Mouse (Mus musculus): ENCODE data around the gene Mettl24. TPM values are rescaled to one million over a fixed set of nuclear protein-coding genes. Genes with fewer than 3 reads are reported as not detected.
"Not testable (repeated sequence)": the region's sequence is repeated elsewhere in the genome, so short reads cannot be mapped to it uniquely, and the experiment has no call there.

The Mettl24 gene
- total and polyA plus RNA-seq, 3 experiments: not detected

DNA sequence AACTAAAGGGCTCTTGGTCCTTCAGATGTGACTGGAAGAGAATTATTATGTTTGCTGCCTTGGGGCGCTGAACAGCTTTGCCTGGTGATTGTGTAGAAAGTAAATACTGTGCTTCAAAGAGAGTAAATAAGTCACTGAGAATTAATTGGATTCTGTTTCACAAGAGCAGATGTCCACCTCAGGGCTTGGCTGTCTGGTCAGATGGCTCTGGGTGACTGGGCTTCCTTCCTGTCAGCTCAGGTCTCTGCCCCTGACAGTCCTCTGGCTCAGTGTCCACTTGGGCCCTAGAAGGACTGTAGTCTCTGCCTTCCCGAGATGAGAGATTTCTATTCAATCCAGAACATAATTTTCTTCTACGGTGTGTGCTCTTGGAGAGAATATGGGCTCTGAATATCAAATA lies 70.0 kb downstream of the Mettl24 start:
- no peak for TF ChIP-seq ZKSCAN1 (IDR thresholded peaks at IDR 0.05; ENCODE audit: low read depth, low read length)
- TF ChIP-seq MAX (IDR thresholded peaks at IDR 0.05; ENCODE audit: low read length): no peak
- TF ChIP-seq MAZ (IDR thresholded peaks at IDR 0.05; ENCODE audit: low read depth, low read length): no peak
- H3K27me3 ChIP-seq (ENCODE audit: control insufficient read depth in 1 of 2, insufficient read depth in 2 of 2, low read length in 2 of 2): peaks cover 10 to 11% of the 10 kb centered on the region in 2 experiments
- H3K9me3 ChIP-seq (replicated peaks; ENCODE audit: insufficient read depth, low read length): no peaks in the 10 kb centered on the region
- H3K36me3 ChIP-seq (ENCODE audit: control insufficient read depth in 1 of 2, insufficient read depth in 2 of 2, low read length in 2 of 2): no peaks in the 10 kb centered on the region
- DNase-seq (ENCODE audit: low read depth, low spot score): no peak
- H3K79me2 ChIP-seq (ENCODE audit: control insufficient read depth, insufficient read depth, low read length, poor library complexity): no peaks in the 10 kb centered on the region
- H3K4me1 ChIP-seq (ENCODE audit: control insufficient read depth in 1 of 2, insufficient read depth in 2 of 2, low read length in 2 of 2): no peaks in the 10 kb centered on the region
- H3K4me3 ChIP-seq (ENCODE audit: control insufficient read depth in 1 of 2, insufficient read depth in 1 of 2, low read depth in 2 of 2, low read length in 2 of 2): no peak overlapping the region
- no peak overlapping the region for H3K9ac ChIP-seq (ENCODE audit: control insufficient read depth, low read depth, low read length, poor library complexity, severe bottlenecking)
- no peak overlapping the region for H3K27ac ChIP-seq (ENCODE audit: control insufficient read depth, low read depth, low read length)

DNA sequence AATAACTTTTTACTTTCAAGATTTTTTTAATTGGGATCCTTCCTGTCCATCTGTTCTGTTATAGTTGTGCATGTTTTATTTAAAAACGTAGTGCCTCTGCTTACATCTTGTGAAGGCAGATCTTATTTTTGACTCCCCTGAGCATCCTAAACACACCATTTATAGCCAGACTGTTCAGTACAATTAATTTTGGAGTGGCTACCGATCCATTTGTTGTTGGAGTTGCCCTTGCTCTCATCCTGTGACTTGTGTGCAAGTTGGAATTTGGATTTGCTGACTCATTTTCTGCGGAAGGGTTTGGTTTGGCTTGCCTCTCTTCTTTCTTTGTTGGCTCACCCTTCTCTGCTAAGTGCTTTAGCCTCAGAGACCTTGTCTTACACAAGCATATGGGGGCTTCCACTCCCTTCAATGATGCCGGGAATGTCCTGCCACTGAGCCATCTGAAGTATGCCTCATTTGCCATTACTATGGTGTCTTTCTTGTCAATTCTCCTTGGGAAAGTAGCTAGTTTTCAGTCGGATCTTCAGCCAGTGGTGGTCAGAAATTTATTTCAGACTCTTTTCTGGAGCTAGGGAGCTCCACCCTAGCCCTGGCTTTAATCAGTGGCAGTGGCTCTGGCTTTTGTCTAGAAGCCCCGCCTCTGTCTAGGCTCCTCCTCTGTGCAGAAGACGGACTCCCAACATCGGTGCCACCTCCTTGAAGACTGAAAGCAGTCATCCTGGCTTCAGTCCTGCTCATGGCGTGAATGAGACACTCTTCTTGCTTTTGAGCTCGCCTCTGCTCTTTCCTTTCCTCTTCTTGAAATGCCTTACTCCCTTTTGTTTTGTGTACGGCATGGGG lies 75.3 kb downstream of the Mettl24 start:
- Histone ChIP-seq H3K4me3 (ENCODE audit: control insufficient read depth in 1 of 2, insufficient read depth in 1 of 2, low read depth in 2 of 2, low read length in 2 of 2) (peak overlapping the region; percentile 72 to 78), H3K9ac (ENCODE audit: control insufficient read depth, low read depth, low read length, poor library complexity, severe bottlenecking) (peak overlapping the region; percentile 37; the same call in 1 of the 2 replicates), H3K27ac (ENCODE audit: control insufficient read depth, low read depth, low read length) (no peak overlapping the region), H3K36me3 (ENCODE audit: control insufficient read depth in 1 of 2, insufficient read depth in 2 of 2, low read length in 2 of 2) (peaks cover 0 to 4% of the 10 kb centered on the region in 2 experiments; a peak in 2 of 4 replicates), H3K4me1 (ENCODE audit: control insufficient read depth in 1 of 2, insufficient read depth in 2 of 2, low read length in 2 of 2) (peaks cover 0 to 9% of the 10 kb centered on the region in 2 experiments; a peak in 2 of 4 replicates), H3K79me2 (ENCODE audit: control insufficient read depth, insufficient read depth, low read length, poor library complexity) (no peaks in the 10 kb centered on the region), H3K9me3 (replicated peaks; ENCODE audit: insufficient read depth, low read length) (no peaks in the 10 kb centered on the region), H3K27me3 (ENCODE audit: control insufficient read depth in 1 of 2, insufficient read depth in 2 of 2, low read length in 2 of 2) (peaks cover 0 to 6% of the 10 kb centered on the region in 2 experiments; a peak in 3 of 4 replicates)
- DNase-seq (ENCODE audit: low read depth, low spot score): peak; percentile 76
- TF ChIP-seq EP300 (IDR thresholded peaks at IDR 0.05; ENCODE audit: low read depth in 1 of 2, low read length in 2 of 2) (no peak), ZMIZ1 (IDR thresholded peaks at IDR 0.05; ENCODE audit: low read depth, low read length) (0 out of 2 replicates have a peak, but pooled peaks have one; percentile 15), ETS1 (IDR thresholded peaks at IDR 0.05; ENCODE audit: low read depth, low read length) (peak; percentile 49; the same call in 1 of the 2 replicates), HCFC1 (IDR thresholded peaks at IDR 0.05; ENCODE audit: low read depth, low read length) (0 out of 2 replicates have a peak, but pooled peaks have one; percentile 12), POLR2AphosphoS5 (IDR thresholded peaks at IDR 0.05; ENCODE audit: borderline replicate concordance, low read depth, low read length) (no peak), USF1 (IDR thresholded peaks at IDR 0.05; ENCODE audit: low read depth, low read length) (no peak)

DNA sequence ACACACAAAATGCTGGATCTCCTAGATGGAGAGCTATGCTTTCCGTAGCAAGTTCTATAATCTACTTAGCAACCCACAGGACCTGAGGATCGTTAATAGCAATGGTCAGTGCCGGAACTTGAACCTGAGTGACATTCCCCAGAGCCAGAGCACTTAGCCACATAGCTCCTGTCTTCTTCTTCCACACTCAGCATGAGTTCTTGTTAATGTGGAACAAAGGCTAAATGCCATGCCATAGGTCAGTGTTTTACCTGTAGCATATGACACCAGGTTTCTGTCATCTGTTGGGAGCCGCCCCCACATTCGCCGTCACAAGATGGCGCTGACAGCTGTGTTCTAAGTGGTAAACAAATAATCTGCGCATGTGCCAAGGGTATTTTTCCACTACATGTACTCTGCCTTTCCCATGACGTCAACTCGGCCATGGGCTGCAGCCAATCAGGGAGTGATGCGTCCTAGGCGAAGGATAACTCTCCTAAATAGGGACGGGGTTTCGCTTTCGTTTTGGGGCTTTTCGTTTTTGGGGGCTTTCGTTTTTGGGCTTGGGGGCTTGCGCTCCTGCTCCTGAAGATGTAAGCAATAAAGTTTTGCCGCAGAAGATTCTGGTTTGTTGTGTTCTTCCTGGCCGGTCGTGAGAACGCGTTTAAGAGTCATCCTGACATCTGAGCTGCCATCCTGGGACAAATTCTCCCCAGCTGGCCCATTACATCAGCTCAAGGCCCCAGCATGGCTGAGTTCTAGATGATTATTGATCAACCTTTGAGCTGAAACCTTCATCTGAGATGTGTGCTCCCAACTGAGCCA lies 76.5 kb downstream of the Mettl24 start:
- H3K27me3 ChIP-seq (ENCODE audit: control insufficient read depth in 1 of 2, insufficient read depth in 2 of 2, low read length in 2 of 2); H3K9me3 ChIP-seq (replicated peaks; ENCODE audit: insufficient read depth, low read length); H3K79me2 ChIP-seq (ENCODE audit: control insufficient read depth, insufficient read depth, low read length, poor library complexity); H3K36me3 ChIP-seq (ENCODE audit: control insufficient read depth in 1 of 2, insufficient read depth in 2 of 2, low read length in 2 of 2); H3K27ac ChIP-seq (ENCODE audit: control insufficient read depth, low read depth, low read length); H3K4me1 ChIP-seq (ENCODE audit: control insufficient read depth in 1 of 2, insufficient read depth in 2 of 2, low read length in 2 of 2): not testable (repeated sequence)
- peak overlapping the region; percentile 57 for H3K9ac ChIP-seq (ENCODE audit: control insufficient read depth, low read depth, low read length, poor library complexity, severe bottlenecking)
- peak; percentile 63 for TF ChIP-seq MXI1 (IDR thresholded peaks at IDR 0.05; ENCODE audit: low read depth, low read length)
- 0 out of 2 replicates have a peak, but pooled peaks have one; percentile 59 for TF ChIP-seq HCFC1 (IDR thresholded peaks at IDR 0.05; ENCODE audit: low read depth, low read length)
- peak; percentile 88 for TF ChIP-seq SIN3A (IDR thresholded peaks at IDR 0.05; ENCODE audit: low read length)
- peak; percentile 53; the same call in 1 of the 2 replicates for TF ChIP-seq NRF1 (IDR thresholded peaks at IDR 0.05; ENCODE audit: insufficient read depth, low read depth, low read length, poor library complexity, severe bottlenecking)
- TF ChIP-seq MAZ (IDR thresholded peaks at IDR 0.05; ENCODE audit: low read depth, low read length): 0 out of 2 replicates have a peak, but pooled peaks have one; percentile 31
- peak; percentile 95 for TF ChIP-seq ETS1 (IDR thresholded peaks at IDR 0.05; ENCODE audit: low read depth, low read length)
- peak; percentile 69 for DNase-seq (ENCODE audit: low read depth, low spot score)
- peak overlapping the region; percentile 78 to 90 for H3K4me3 ChIP-seq (ENCODE audit: control insufficient read depth in 1 of 2, insufficient read depth in 1 of 2, low read depth in 2 of 2, low read length in 2 of 2)

Measured in MEL (cell line).